Mouse (Mus musculus): ENCODE results near the gene Nsun4.
A peak's percentile ranks its signal among the peaks of the same experiment; 100 is the strongest.

Nsun4 gene

GRCm38 (mm10) chr4:116053399-116053961 is at the start of gene Nsun4:
Gene Nsun4 (minus strand): TSS chr4:116053876.
- peak; percentile 98 for DNase-seq (ENCODE audit: low read depth)

GRCm38 (mm10) chr4:116100959-116101358 is 47.3 kb upstream of the Nsun4 start:
- DNase-seq (ENCODE audit: low read depth) = no peak

- no peak for DNase-seq (ENCODE audit: low read depth)
Observed at GRCm38 (mm10) chr4:116097211-116097610, 43.5 kb upstream of the Nsun4 start.

- no peak for DNase-seq (ENCODE audit: low read depth)
Observed at GRCm38 (mm10) chr4:116096291-116096690, 42.6 kb upstream of the Nsun4 start.

GRCm38 (mm10) chr4:116088510-116089249 is 35.0 kb upstream of the Nsun4 start:
- DNase-seq (ENCODE audit: low read depth) = no peak

- no peak for DNase-seq (ENCODE audit: low read depth)
Observed at GRCm38 (mm10) chr4:116077240-116078095, 23.8 kb upstream of the Nsun4 start.

GRCm38 (mm10) chr4:116076369-116077231 is 22.9 kb upstream of the Nsun4 start:
- DNase-seq (ENCODE audit: low read depth) = peak; percentile 42

- peak; percentile 78 for DNase-seq (ENCODE audit: low read depth)
Observed at GRCm38 (mm10) chr4:116075631-116076368, 22.1 kb upstream of the Nsun4 start.

- peak; percentile 99 for DNase-seq (ENCODE audit: low read depth)
Observed at GRCm38 (mm10) chr4:116074861-116075620, 21.4 kb upstream of the Nsun4 start, which contains the start of the genes Uqcrh and Lrrc41. Gene Uqcrh (minus strand): TSS chr4:116075071. Gene Lrrc41 (plus strand): TSS chr4:116075269.

GRCm38 (mm10) chr4:116074145-116074675 is 20.5 kb upstream of the Nsun4 start:
- peak; percentile 67 for DNase-seq (ENCODE audit: low read depth)

- DNase-seq (ENCODE audit: low read depth) = peak; percentile 45
Observed at GRCm38 (mm10) chr4:116073146-116073545, 19.5 kb upstream of the Nsun4 start.

GRCm38 (mm10) chr4:116070116-116070515 is 16.4 kb upstream of the Nsun4 start:
- DNase-seq (ENCODE audit: low read depth) = no peak

GRCm38 (mm10) chr4:116063855-116064254 is 10.2 kb upstream of the Nsun4 start:
- no peak for DNase-seq (ENCODE audit: low read depth)

GRCm38 (mm10) chr4:116059012-116059726 is 5.5 kb upstream of the Nsun4 start:
- no peak for DNase-seq (ENCODE audit: low read depth)

- no peak for DNase-seq (ENCODE audit: low read depth)
Observed at GRCm38 (mm10) chr4:116057559-116057958, 3.9 kb upstream of the Nsun4 start.

GRCm38 (mm10) chr4:116052526-116053293 is 966 bp downstream of the Nsun4 start:
- peak; percentile 73 for DNase-seq (ENCODE audit: low read depth)

GRCm38 (mm10) chr4:116049211-116049610 is 4.5 kb downstream of the Nsun4 start:
- DNase-seq (ENCODE audit: low read depth) = no peak

GRCm38 (mm10) chr4:116048130-116048920 is 5.4 kb downstream of the Nsun4 start:
- no peak for DNase-seq (ENCODE audit: low read depth)
